Mouse (Mus musculus): ENCODE measurements around the gene Lctl. TPM values are rescaled to one million over a fixed set of nuclear protein-coding genes. Genes with fewer than 3 reads are reported as not detected.

Lctl gene
- polyA plus RNA-seq, 1 experiment, result 76.0 TPM

Other genes starting within 250 kb of the Lctl start
- 5.3 and 14.8 TPM in 2 replicates for gene Smad6, start 95.1 kb upstream of the Lctl start, polyA plus RNA-seq (2012; ENCODE audit: insufficient read depth, insufficient read length, missing spikeins)
- 2.3 TPM in 1 of 2 replicates, not detected in the other for gene Zwilch, start 56.0 kb downstream of the Lctl start, polyA plus RNA-seq (2012; ENCODE audit: insufficient read depth, insufficient read length, missing spikeins)
- 420 and 430 TPM in 2 replicates for gene Rpl4, start 56.2 kb downstream of the Lctl start, polyA plus RNA-seq (2012; ENCODE audit: insufficient read depth, insufficient read length, missing spikeins)
- gene Snapc5, start 62.1 kb downstream of the Lctl start, polyA plus RNA-seq (2012; ENCODE audit: insufficient read depth, insufficient read length, missing spikeins), result 62.6 and 69.4 TPM in 2 replicates
- gene Uchl4, start 118.1 kb downstream of the Lctl start, polyA plus RNA-seq (2012; ENCODE audit: insufficient read depth, insufficient read length, missing spikeins), result 3.3 and 7.9 TPM in 2 replicates
- 33.1 and 39.9 TPM in 2 replicates for gene Map2k1, start 136.5 kb downstream of the Lctl start, polyA plus RNA-seq (2012; ENCODE audit: insufficient read depth, insufficient read length, missing spikeins)
- 19.1 and 20.8 TPM in 2 replicates for gene Tipin, start 164.4 kb downstream of the Lctl start, polyA plus RNA-seq (2012; ENCODE audit: insufficient read depth, insufficient read length, missing spikeins)
- gene Dis3l, start 224.1 kb downstream of the Lctl start, polyA plus RNA-seq (2012; ENCODE audit: insufficient read depth, insufficient read length, missing spikeins), result 18.0 and 18.7 TPM in 2 replicates

Data from brown adipose tissue, adult 24 weeks (tissue).